Mouse (Mus musculus) CH12F3 (cell line): ENCODE data around the gene Nsmce3.

Experiments
- in situ Hi-C: fragments of 300-500 bp; cut with MboI; formaldehyde crosslinking; loops from 2 replicates; pipeline ENCODE4 v1.14.3; 2020; ENCODE audit warnings: low sequenced_read_pairs

The Nsmce3 gene

DNA sequence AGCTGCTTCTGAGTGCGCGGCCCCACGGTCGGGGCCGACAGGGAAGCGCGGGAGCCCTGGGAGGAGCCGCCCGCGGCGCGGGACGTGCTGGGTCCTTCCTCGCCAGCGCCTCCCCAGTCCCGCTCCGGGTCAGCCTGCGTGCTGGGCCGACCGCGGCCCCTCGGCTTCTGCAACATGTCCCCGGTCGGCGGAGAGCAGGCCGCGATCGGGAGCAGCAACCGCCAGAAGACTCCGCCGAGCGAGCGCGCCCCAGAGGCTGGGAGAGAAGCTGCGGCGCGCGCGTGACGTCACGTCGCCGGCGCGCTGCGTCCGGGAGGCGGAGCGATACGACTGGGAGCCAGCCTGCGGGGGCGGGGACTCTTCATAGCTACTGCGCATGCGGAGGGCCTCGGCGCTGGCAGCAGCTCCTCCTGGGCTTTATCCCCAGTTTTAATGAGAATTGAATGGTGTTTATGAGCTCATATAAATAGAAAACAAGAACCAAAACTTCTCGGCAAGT lies at the start of gene Nsmce3:
Gene Nsmce3, minus strand, starts transcription at position 255 of the 499 bp plus-strand sequence.
- in situ Hi-C loops: no loop called here

DNA sequence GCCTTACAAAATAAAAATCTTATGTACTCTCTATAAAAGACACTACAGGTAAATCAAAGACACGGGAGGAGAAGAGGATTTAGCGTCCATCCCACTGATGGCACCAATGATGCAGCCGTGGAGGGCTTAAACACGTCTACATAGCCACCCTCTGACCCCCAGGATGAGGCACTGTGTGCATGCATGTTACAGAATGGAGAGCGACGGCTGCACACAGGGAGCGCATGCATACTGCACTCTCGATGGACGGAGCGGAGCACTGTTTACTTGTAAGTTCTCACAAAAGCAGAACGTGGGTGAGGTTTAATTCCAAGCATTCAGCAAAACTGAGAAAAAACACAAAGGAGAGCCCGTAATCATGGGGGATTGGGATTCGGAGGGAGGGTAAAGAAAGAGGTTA lies 48.4 kb upstream of the Nsmce3 start:
- in situ Hi-C loops: no loop called here

DNA sequence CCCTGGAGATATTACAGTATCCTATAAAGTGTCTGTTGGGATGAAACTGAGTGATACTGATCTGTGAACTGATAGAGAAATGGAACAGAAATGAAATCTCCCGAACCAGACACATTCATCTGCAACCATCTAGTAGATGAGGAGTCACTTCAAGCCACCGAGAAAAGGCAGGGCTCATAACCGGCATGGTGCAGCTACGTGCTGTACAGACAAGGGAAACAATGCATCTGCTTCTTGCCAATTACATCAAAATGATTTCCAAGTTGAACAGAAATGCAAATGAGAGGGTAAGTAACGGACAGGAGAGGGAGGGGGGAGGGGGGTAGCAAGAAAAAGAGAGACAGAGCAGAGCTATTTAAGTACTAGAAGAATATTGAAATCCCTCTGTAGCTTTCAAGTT lies 47.9 kb upstream of the Nsmce3 start:
- in situ Hi-C loops: no loop called here

DNA sequence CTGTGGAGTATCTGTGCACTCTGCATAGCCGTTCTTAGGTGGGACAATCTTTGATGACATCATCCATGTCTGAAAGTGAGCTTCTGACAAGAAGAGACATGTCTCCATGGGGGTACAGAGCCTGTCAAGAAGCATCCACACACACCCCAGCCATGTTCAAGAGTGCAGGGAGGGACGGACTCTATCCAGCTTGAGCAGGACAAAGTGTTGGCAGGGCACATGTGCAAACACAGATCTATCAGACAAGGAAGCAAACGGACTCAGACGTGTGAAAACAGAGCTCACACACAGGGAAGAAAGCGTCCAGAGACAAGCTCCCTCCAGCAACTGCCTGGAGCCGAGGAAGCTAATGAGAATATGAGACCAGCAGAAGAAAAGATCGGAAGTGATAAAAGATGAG lies 43.9 kb upstream of the Nsmce3 start:
- in situ Hi-C loops: no loop called here

DNA sequence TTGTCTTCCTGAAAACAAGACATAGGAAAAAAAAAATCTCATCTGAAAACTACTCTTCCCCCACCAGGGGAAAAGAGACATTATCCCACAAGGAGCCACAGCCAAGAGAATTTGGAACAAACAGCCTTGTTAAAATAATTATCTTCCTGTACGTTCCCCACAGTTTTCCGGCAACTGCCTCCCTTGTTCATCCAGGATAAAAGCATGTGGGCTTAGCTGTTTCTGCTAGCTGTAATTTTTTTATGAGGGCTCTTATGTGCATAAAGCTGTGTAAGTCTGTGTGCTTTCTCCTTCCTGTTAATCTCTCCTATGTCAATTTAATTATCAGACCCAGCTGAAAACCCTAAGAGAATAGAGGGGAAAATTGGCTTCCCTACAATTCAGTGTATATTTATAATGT lies 42.3 kb upstream of the Nsmce3 start:
- in situ Hi-C loops: no loop called here

DNA sequence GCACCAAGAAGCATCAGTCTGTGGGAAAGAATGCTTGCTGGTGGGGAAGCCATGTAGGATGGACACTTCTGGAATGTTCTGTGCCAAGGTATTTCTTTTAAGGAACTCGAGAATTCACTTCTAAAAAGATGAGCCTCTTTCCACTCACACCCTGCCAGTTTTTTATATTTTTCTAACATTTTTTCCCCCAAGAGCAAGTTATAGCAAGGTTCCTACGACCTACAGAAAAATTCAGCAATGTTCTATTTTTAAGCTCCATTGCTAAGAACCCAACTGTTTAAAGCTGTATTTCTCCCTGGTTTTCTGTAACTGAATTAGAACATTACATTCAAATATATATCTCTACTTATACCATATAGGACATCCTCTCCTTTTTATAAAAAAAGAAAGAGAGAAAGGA lies 39.1 kb upstream of the Nsmce3 start:
- in situ Hi-C loops: no loop called here

DNA sequence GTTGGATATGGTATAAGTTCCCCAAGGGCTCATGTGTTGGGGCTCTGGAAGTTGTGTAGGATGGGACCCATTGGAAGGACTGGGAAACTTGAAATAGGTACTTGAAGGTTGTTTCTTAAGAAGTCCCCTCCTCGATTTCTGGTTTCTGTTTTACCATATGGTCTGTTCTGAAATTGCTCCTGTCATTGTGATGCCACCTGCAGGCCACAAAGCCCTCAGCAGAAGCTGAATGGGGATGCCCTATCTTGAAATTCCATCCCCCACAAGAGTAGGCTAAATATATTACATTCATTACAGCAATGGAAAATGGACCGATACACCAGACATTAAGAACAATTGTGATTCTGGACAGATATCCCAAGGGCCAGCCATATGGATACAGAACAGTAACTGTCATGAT lies 37.4 kb upstream of the Nsmce3 start:
- in situ Hi-C loops: no loop called here

DNA sequence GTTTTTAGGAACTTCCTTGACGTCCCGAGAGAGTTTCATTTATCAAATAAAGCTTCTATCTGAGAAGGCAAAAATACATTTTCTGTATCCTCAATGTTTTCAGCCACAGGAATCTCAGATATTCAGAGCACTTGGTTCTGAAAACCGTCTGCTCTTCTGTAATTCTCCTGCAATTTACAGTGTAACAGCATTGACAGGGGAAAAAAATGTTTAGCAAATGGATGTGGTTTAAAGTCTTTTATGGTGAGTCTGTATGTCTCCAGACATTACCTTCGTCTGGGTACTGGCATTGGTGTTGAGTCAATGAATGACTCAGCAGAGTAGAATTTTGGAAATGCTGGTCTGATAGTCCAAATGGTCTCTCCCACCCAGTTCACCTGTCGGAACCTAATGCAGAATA lies 34.2 kb upstream of the Nsmce3 start:
- in situ Hi-C loops: no loop called here

DNA sequence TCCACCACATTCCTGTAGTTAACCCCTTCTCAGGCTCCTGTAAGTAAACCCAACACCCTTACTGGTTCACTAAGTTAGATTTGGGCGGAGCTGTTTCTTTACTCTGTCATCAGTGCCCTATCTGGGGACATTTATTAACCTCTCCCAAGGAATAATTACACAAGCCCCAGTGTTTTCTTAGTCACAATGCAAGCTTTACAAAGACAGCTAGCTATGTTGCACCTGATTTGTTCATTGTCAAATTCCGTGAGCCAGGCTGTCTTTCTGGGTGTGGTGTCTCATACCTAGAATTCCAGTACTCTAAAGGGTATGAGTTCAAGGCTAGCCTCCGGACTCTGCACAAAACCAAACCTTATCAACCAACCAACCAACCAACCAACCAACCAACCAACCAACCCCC lies 32.7 kb upstream of the Nsmce3 start:
- in situ Hi-C loops: no loop called here

DNA sequence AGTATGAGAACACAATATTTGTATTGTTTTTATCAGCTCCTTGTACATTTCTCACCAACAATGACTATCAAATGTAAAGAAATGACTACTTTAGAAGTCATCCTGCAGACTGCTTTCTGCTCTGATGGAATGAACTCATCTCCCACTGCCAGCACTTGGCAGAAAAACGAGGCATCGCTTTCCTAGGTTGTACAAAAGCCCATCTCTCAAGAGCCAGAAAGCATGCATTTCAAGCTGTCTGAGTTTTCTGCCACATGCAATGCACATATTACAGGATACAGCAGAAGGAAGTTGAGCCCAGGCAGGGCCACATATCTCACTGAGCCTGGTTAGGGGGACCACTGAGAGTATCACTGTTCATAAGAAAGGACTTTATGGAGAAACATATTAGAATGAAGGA lies 27.5 kb upstream of the Nsmce3 start:
- in situ Hi-C loops: no loop called here

DNA sequence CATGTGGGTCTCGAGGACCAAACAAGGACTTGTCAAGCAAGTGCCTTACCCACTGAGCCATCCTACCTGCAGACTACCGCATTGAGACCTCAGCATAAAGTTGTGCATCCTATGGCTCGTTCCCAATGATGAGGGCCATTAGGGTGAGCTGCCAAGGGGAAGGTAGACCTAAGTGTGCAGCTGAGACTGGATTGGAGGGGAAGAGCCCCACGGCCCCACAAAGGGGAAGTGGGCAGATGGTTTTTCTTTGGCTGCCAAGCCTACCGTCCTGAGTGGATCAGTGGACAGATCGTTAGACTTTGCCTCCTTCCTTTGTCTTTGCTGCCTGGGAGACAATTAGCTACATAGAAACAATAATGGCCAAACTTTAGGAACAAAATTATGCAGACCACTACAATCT lies 23.8 kb upstream of the Nsmce3 start:
- in situ Hi-C loops: no loop called here

DNA sequence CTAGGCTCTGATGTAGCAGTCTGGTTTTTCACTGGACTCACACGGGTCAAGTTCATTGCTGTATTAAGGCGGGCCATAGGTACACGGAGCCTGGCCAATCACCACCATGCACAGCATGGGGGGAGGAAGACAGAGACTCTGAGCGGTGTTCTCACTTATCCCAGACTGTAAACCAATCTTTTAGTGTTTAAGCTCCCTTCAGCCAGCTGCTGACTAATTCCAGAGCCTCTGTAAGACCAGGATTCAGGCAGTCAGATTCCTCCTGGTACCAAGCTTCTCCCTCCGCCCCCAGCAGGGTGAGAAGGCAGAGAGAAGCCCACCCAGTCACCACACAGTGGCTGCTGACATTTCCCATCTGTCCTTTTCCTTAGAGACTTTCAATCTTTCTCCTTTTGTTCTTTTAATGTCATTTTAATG lies 22.9 kb upstream of the Nsmce3 start:
- in situ Hi-C loops: no loop called here

DNA sequence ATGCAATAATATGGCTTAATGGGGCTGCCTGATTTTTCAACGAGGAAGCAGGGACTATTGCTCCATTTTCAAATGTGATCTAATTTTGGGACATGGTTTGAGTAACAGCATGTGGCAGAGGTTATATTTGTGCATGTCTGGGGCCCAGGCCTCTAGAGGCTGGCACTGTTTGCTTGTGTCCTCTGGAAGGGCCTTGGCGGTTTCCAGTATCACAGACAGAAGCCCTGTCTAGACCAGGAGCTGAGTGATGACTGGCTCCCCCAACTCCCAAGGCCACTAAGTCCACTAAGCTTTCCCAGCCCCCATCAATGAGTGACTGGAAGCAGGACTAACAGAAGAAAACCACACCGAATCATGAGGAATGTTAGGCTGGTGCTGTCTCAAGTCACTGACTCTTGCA lies 18.3 kb upstream of the Nsmce3 start:
- in situ Hi-C loops: no loop called here

DNA sequence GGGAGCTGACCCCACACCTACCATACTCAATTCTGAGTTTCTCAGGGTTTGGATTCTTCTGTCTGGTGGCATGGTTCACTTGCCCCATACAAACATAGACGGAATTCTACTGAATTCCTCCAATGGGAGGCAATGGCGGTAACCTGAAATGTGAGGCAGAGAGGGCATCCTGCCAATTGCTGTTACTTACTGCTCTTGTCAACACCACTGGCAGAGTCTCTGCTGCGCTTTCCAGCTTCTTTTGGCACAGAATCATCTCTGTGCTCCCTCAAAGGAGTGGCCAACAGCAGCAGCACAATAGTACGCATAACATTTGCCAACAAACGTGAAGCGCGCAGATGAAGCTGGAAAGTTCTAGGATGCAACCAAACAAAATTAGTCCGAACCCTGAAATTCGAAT lies 17.1 kb upstream of the Nsmce3 start:
- in situ Hi-C loops: no loop called here

DNA sequence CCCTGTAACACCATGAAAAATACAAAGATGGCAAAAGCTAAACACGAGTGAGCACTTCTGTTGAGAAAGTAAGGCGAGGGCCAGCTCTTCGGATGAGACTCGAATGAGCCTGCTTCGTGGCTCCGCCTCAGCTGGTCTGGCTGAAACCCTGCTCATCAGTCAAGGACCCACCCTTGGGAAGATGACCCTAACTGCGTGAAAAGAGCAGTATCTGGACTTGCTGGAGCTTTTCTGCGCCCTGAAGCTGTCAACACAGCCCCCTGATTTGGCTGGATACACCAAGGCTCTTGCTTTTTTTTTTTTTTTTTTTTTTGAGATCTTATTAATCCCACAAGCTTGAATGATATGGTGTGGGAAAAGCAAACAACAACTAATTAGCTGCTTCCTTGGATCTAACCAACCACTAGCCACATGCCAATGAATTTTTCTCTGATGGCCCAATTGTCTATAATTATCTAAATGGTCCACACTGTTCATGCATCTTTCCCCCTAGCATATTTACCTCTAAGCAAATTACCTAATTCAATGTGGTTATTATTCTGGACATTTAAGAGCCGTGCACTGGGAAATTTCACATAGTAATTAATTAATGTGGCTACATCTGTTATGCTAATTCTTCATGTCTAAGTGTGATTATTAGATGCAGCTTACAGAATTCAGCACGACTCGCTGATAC lies 11.5 kb upstream of the Nsmce3 start:
- in situ Hi-C loops: no loop called here

DNA sequence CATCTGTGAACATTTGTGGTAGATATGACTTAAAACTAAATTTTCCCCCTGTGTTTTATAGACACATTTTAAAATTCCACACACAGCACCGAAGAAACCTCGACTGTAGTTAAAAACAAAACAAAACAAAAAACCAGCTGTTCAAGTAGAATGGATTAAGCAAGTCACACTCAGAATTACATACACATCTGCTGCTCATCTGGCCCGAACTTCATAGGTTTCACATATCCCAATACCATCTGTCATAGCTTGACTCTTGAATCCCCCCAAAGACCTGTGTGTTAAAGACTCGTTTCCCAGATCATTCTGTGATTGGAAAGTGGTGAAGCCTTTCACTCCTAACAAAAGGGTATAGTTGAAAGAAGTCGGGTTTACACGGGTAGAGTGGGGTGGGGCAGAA lies 9.4 kb upstream of the Nsmce3 start:
- in situ Hi-C loops: no loop called here

DNA sequence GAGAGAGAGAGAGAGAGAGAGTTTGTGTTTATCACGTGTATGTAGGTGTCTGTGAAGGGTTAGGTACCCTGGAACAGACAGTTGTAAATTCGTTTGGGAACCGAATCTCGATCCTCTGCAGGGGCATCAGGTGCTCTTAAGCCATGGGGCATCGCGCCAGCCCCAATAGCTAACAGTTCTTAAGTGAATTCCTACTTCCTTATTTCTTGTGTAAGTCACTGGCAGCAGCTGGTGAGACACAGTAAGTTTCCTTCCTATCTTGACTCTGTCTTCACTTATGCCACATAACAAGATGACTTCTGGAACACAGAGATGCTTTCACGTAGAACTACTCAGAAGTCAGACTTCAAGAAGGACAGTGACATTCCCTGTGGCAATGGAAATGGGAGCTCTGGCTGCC lies 8.6 kb upstream of the Nsmce3 start:
- in situ Hi-C loops: no loop called here

DNA sequence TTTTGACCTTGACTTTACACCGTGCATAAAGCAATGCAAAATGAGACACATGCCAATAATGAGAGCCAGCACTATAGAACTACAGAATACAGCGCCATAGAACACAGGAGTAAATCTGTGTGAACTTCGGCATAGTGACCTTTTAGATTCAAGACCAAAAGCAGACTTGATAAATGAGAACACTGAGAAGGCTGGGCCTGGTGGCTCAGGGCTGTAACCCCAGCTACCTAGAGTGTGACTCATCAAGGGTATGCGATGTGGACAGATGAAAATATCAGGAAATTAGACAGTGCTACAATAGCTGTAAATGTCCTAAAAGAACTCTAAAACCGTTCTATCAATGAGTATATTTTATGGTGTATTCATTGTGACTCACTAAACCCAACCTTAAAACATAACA lies 7.6 kb upstream of the Nsmce3 start:
- in situ Hi-C loops: no loop called here

DNA sequence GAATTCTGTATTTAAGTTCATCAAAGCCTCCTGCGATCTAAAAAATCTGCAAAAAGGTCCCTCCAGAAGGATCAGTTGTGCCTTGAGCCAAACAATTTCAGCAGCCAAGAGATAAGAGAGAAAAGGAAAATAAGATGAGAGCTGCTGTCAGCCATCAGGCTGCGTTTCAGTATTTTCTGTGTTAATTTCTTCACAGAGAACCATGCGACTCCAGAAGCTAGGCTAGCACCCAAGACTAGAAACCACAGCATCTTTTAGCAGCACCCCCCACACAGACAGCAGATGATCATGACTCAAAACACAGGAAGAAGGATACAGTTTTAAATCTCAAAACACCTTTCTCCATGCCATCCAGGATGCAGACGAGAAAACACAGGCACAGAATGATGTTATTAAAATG lies 2.1 kb upstream of the Nsmce3 start:
- in situ Hi-C loops: no loop called here

DNA sequence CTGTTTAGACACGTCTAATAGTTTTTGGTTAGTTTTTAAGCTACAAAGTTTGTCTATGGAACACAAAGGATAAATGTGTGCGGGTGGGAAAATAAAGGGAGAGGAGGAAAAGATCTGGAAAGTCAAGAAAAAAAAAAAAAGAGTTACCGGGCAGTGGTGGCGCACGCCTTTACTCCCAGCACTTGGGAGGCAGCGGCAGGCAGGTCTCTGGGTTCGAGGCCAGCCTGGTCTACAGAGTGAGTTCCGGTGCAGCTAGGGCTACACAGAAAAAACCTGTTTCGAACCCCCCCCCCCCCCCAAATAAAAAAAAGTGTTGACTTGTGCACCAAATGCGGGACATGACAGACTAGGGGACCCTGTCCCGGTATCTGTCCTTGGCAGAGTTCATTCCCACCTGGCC lies 469 bp upstream of the Nsmce3 start:
- in situ Hi-C loops: no loop called here

DNA sequence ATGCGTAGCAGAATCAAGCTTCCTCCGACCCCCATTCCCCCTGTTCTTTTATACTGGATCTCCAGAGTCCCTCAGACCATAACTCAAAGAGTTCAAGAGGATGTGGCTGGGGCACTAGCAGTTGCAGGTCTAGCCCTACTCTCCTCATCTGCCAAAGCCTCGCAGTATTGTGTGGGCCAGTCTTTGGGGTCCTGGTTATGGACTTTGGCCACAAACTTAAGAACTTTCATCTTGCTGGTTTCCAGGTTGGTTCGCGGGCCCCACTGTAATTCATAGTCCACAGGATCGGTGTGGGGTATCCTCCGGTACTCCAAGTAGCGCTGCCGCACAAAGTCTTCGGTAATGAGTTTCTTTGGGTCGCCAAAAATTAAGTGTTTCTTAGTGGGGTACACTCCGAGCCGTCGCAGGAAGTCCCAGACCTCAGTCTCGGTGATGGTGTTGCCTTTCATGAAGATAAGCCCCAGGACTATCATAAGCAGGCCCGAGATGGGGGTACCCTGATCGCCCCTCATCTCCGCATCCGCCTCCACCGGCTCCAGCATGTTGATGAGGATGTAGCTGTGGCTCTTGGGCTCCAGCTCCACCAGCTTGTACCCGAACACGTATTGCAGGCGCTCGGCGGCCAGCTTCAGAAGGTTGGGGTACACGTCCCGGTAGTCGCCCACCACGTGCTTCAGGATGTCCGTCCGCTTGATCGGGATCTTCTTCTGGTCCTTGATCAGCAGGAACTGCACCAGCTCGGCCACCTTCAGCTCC lies 632 bp downstream of the Nsmce3 start:
- in situ Hi-C loops: no loop called here

DNA sequence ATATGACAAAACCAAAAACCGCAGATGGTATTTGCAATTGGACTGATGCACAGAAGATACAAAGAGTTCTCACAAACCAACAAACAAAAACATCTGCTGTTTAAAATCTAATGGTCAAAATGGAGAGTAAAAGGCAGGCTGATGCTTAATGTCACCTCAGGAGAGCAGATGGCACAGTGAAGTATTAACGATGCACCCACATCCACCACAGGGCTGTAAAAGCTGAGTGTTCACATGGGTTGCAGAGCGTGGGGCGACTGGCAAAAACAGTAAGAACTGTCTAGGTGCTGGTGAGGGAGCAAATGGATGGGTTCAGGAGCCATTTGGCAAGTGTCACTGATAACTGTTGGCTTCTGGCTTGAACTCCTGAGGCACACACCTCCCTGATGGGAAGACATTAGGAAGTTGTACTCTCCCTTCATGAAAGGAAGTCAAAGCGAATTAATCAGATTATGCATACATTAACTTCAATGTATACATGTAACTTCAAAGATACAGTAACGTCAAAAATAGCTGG lies 3.2 kb downstream of the Nsmce3 start:
- in situ Hi-C loops: no loop called here
